Mouse (Mus musculus) heart, embryonic 12.5 days (tissue): ENCODE data around the gene Lrrc42. TPM values are rescaled to one million over a fixed set of nuclear protein-coding genes. Genes with fewer than 3 reads are reported as not detected.

Experiments
- ATAC-seq: fragments of 200-750 bp; cut with Nextera tagmentation; 2 replicates; pipeline ENCODE4 v1.8.0; 2017; ENCODE audit warnings: moderate TSS enrichment, moderate library complexity; ENCODE audit not compliant: insufficient number of reproducible peaks, low FRiP score
- H3K27ac ChIP-seq: fragments of 300-500 bp; sonication (generic); 2 replicates; pipeline ENCODE4 v1.5.1; 2016; ENCODE audit warnings: mild to moderate bottlenecking, moderate library complexity; ENCODE audit not compliant: poor library complexity, severe bottlenecking
- H3K27me3 ChIP-seq: fragments of 300-500 bp; sonication (generic); replicated peaks from 2 replicates; pipeline ENCODE4 v1.6.1; 2016; ENCODE audit warnings: mild to moderate bottlenecking, moderate library complexity
- H3K36me3 ChIP-seq: fragments of 300-500 bp; sonication (generic); 2 replicates; pipeline ENCODE4 v1.6.1; 2016; ENCODE audit warnings: mild to moderate bottlenecking, moderate library complexity
- H3K4me1 ChIP-seq: fragments of 300-500 bp; sonication (generic); replicated peaks from 2 replicates; pipeline ENCODE4 v1.6.1; 2016; ENCODE audit warnings: mild to moderate bottlenecking
- H3K4me2 ChIP-seq: fragments of 300-500 bp; sonication (generic); 2 replicates; pipeline ENCODE4 v1.6.1; 2016; ENCODE audit warnings: mild to moderate bottlenecking, moderate library complexity
- H3K4me3 ChIP-seq: fragments of 300-500 bp; sonication (generic); 2 replicates; pipeline ENCODE4 v1.5.1; 2016; ENCODE audit warnings: mild to moderate bottlenecking
- H3K9ac ChIP-seq: fragments of 300-500 bp; sonication (generic); 2 replicates; pipeline ENCODE4 v1.6.1; 2016; ENCODE audit warnings: mild to moderate bottlenecking, moderate library complexity
- H3K9me3 ChIP-seq: fragments of 300-500 bp; sonication (generic); replicated peaks from 2 replicates; pipeline ENCODE4 v1.6.1; 2016; ENCODE audit warnings: mild to moderate bottlenecking, moderate library complexity
- WGBS: fragments of 180-500 bp; shearing (Covaris S2); methylation state at CpG from one replicate; pipeline ENCODE4 v1.1.7; 2016; 5-methylcytosine and 5-hydroxymethylcytosine counted together
- polyA plus RNA-seq: library from polyadenylated mRNA; unstranded; fragments of >200 nt; fragmentation: Nextera tagmentation; extraction: Ambion mirVana; gene quantifications from 2 replicates; pipeline ENCODE4 v1.2.1, GENCODE M21; 2016

The Lrrc42 gene
- polyA plus RNA-seq: 60.2 and 63.5 TPM in 2 replicates

GRCm38 (mm10) chr4:107253125-107254091 is at the start of gene Lrrc42, which contains the start of gene Hspb11:
Lrrc42 (minus strand) TSS chr4:107253532.
Hspb11 (plus strand) TSS chr4:107253593.
- WGBS: under 1% methylated on average over 94 of the region's 101 CpGs
- H3K36me3 ChIP-seq: no peaks in the 10 kb centered on the region

GRCm38 (mm10) chr4:107302832-107303231 is 49.5 kb upstream of the Lrrc42 start:
- Histone ChIP-seq H3K4me3 (no peak overlapping the region), H3K27me3 (0 out of 2 replicates have a peak, but pooled peaks cover 9% of the 10 kb centered on the region), H3K27ac (no peak overlapping the region), H3K4me1 (peaks cover 8% of the 10 kb centered on the region), H3K9me3 (no peaks in the 10 kb centered on the region), H3K4me2 (no peak overlapping the region), H3K9ac (no peak overlapping the region), H3K36me3 (no peaks in the 10 kb centered on the region)
- 79% methylated on average over 4 of the region's 4 CpGs for WGBS
- ATAC-seq: no peak

More at GRCm38 (mm10) chr4:107253125-107254091, at the start of gene Lrrc42, which contains the start of gene Hspb11:
- no peaks in the 10 kb centered on the region for H3K27me3 ChIP-seq
- H3K9ac ChIP-seq: peak within 1 kb of the TSS; percentile 82
- peak within 1 kb of the TSS; percentile 85 for H3K27ac ChIP-seq
- H3K9me3 ChIP-seq: no peaks in the 10 kb centered on the region
- H3K4me3 ChIP-seq: peak within 1 kb of the TSS; percentile 78
- H3K4me2 ChIP-seq: peak within 1 kb of the TSS; percentile 91
- ATAC-seq: peak; percentile 96
- H3K4me1 ChIP-seq: peaks cover 40% of the 10 kb centered on the region

- peaks cover 8% of the 10 kb centered on the region for H3K4me1 ChIP-seq
- H3K9me3 ChIP-seq: no peaks in the 10 kb centered on the region
- no peaks in the 10 kb centered on the region for H3K36me3 ChIP-seq
- no peak overlapping the region for H3K4me3 ChIP-seq
- ATAC-seq: no peak
- no peak overlapping the region for H3K9ac ChIP-seq
- WGBS: 86% methylated on average over 9 of the region's 9 CpGs
- H3K4me2 ChIP-seq: no peak overlapping the region
- H3K27ac ChIP-seq: no peak overlapping the region
- H3K27me3 ChIP-seq: 0 out of 2 replicates have a peak, but pooled peaks cover 9% of the 10 kb centered on the region
Measured at GRCm38 (mm10) chr4:107302221-107302620, 48.9 kb upstream of the Lrrc42 start.

- H3K27ac ChIP-seq: no peak overlapping the region
- H3K4me3 ChIP-seq: no peak overlapping the region
- 87% methylated on average over 1 of the region's 1 CpGs for WGBS
- 0 out of 2 replicates have a peak, but pooled peaks cover 9% of the 10 kb centered on the region for H3K27me3 ChIP-seq
- H3K36me3 ChIP-seq: no peaks in the 10 kb centered on the region
- no peaks in the 10 kb centered on the region for H3K9me3 ChIP-seq
- H3K4me2 ChIP-seq: no peak overlapping the region
- H3K4me1 ChIP-seq: peaks cover 8% of the 10 kb centered on the region
- H3K9ac ChIP-seq: no peak overlapping the region
- ATAC-seq: no peak
Measured at GRCm38 (mm10) chr4:107300902-107301555, 47.7 kb upstream of the Lrrc42 start.

- Histone ChIP-seq H3K9ac (no peak overlapping the region), H3K27me3 (0 out of 2 replicates have a peak, but pooled peaks cover 9% of the 10 kb centered on the region), H3K36me3 (no peaks in the 10 kb centered on the region), H3K4me1 (peaks cover 3% of the 10 kb centered on the region), H3K9me3 (no peaks in the 10 kb centered on the region), H3K4me3 (no peak overlapping the region), H3K27ac (no peak overlapping the region), H3K4me2 (no peak overlapping the region)
- ATAC-seq: no peak
- 74% methylated on average over 4 of the region's 4 CpGs for WGBS
Measured at GRCm38 (mm10) chr4:107300371-107300770, 47.0 kb upstream of the Lrrc42 start.

- H3K9me3 ChIP-seq: no peaks in the 10 kb centered on the region
Measured at GRCm38 (mm10) chr4:107299779-107300340, 46.5 kb upstream of the Lrrc42 start.

GRCm38 (mm10) chr4:107298071-107298606 is 44.8 kb upstream of the Lrrc42 start:
- no peak overlapping the region for H3K4me2 ChIP-seq
- no peaks in the 10 kb centered on the region for H3K4me1 ChIP-seq
- no peak overlapping the region for H3K27ac ChIP-seq
- 77% methylated on average over 8 of the region's 8 CpGs for WGBS
- ATAC-seq: no peak
- H3K27me3 ChIP-seq: no peaks in the 10 kb centered on the region
- H3K4me3 ChIP-seq: no peak overlapping the region
- H3K9me3 ChIP-seq: no peaks in the 10 kb centered on the region
- H3K36me3 ChIP-seq: no peaks in the 10 kb centered on the region
- H3K9ac ChIP-seq: no peak overlapping the region

More at GRCm38 (mm10) chr4:107299779-107300340, 46.5 kb upstream of the Lrrc42 start:
- Histone ChIP-seq H3K4me3 (no peak overlapping the region), H3K36me3 (no peaks in the 10 kb centered on the region), H3K4me1 (no peaks in the 10 kb centered on the region), H3K9ac (no peak overlapping the region), H3K27me3 (0 out of 2 replicates have a peak, but pooled peaks cover 5% of the 10 kb centered on the region), H3K4me2 (no peak overlapping the region), H3K27ac (no peak overlapping the region)
- 84% methylated on average over 7 of the region's 7 CpGs for WGBS
- no peak for ATAC-seq

- no peak overlapping the region for H3K4me2 ChIP-seq
- no peaks in the 10 kb centered on the region for H3K9me3 ChIP-seq
- WGBS: 35% methylated on average over 4 of the region's 4 CpGs
- H3K27ac ChIP-seq: no peak overlapping the region
- H3K9ac ChIP-seq: no peak overlapping the region
- ATAC-seq: no peak
- H3K36me3 ChIP-seq: no peaks in the 10 kb centered on the region
- no peak overlapping the region for H3K4me3 ChIP-seq
- H3K4me1 ChIP-seq: peaks cover 4% of the 10 kb centered on the region
- no peaks in the 10 kb centered on the region for H3K27me3 ChIP-seq
Measured at GRCm38 (mm10) chr4:107292273-107292662, 38.9 kb upstream of the Lrrc42 start.

GRCm38 (mm10) chr4:107291611-107292272 is 38.4 kb upstream of the Lrrc42 start:
- H3K27ac ChIP-seq: no peak overlapping the region
- ATAC-seq: no peak
- no peak overlapping the region for H3K9ac ChIP-seq
- H3K36me3 ChIP-seq: no peaks in the 10 kb centered on the region
- no peaks in the 10 kb centered on the region for H3K27me3 ChIP-seq
- H3K4me3 ChIP-seq: no peak overlapping the region
- WGBS: 80% methylated on average over 7 of the region's 7 CpGs
- peaks cover 4% of the 10 kb centered on the region for H3K4me1 ChIP-seq
- H3K9me3 ChIP-seq: no peaks in the 10 kb centered on the region
- H3K4me2 ChIP-seq: no peak overlapping the region

GRCm38 (mm10) chr4:107287517-107287916 is 34.2 kb upstream of the Lrrc42 start:
- H3K36me3 ChIP-seq: no peaks in the 10 kb centered on the region
- H3K27ac ChIP-seq: no peak overlapping the region
- no peak for ATAC-seq
- no peak overlapping the region for H3K4me2 ChIP-seq
- peaks cover 4% of the 10 kb centered on the region for H3K4me1 ChIP-seq
- H3K4me3 ChIP-seq: no peak overlapping the region
- no peaks in the 10 kb centered on the region for H3K9me3 ChIP-seq
- no peak overlapping the region for H3K9ac ChIP-seq
- 79% methylated on average over 2 of the region's 2 CpGs for WGBS
- H3K27me3 ChIP-seq: no peaks in the 10 kb centered on the region
